In the genomic region with DNA sequence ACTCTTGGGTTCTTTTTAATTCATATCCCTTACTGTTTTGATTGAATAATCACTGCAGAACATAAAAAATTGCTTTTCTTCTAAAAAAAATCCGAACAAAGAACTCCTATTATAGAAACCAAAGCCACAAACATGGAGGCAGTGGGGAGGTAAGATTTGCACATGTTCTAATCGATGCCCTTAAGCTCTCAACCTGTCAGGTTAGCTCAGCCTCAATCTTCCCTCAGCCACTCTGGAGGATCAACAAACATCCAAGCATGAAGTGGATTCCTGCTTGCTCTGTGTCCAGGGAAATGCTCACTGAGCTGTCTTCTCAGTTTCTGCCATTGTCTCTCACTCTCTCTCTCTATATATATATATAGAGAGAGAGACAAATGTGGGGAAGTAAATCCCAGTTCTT, we compare ENCODE assay signal across 25 mouse cellular contexts.
"Had no signal": no experiment of that assay in that cellular context is flagged by ENCODE, and none has a peak within 500 bp of the region (broad histone marks: within the 10 kb centered on the region; RNA-seq: fewer than 3 reads in every experiment).

No protein-coding gene starts in this region.

- H3K4me1 ChIP-seq: heart, embryonic 10.5 days; heart, embryonic 12.5 days; hindbrain, embryonic 13.5 days; hindbrain, embryonic 15.5 days; kidney, embryonic 15.5 days; limb, embryonic 13.5 days; limb, embryonic 15.5 days; liver, embryonic 12.5 days had no signal

- H3K4me2 ChIP-seq: heart, embryonic 12.5 days; hindbrain, embryonic 13.5 days; hindbrain, embryonic 15.5 days; kidney, embryonic 15.5 days; limb, embryonic 13.5 days; limb, embryonic 15.5 days; liver, embryonic 12.5 days had no signal

- ATAC-seq: hindbrain, postnatal 0 days; intestine, embryonic 16.5 days; liver, embryonic 12.5 days had no signal

- H3K9ac ChIP-seq: heart, embryonic 12.5 days; hindbrain, embryonic 13.5 days; hindbrain, embryonic 15.5 days; kidney, embryonic 15.5 days; limb, embryonic 13.5 days; limb, embryonic 15.5 days; liver, embryonic 12.5 days had no signal

- H3K36me3 ChIP-seq: heart, embryonic 10.5 days; heart, embryonic 12.5 days; hindbrain, embryonic 13.5 days; hindbrain, embryonic 15.5 days; kidney, embryonic 15.5 days; limb, embryonic 13.5 days; limb, embryonic 15.5 days; liver, embryonic 12.5 days had no signal

- DNase-seq: gastrocnemius, adult 2 months; gastrocnemius, postnatal 10 days; gastrocnemius, postnatal 25 days; heart, adult 18-20 months; heart, postnatal 10 days; heart, postnatal 36 days; kidney, adult 11 months; kidney, adult 2 months; kidney, adult 9 months; kidney, postnatal 14 days; kidney, postnatal 36 days; layer of hippocampus, adult 9-11 months; layer of hippocampus, postnatal 36 days; left cerebral cortex, postnatal 4 days had no signal

- H3K9me3 ChIP-seq: heart, embryonic 10.5 days; heart, embryonic 12.5 days; hindbrain, embryonic 13.5 days; hindbrain, embryonic 15.5 days; kidney, embryonic 15.5 days; limb, embryonic 13.5 days; limb, embryonic 15.5 days; liver, embryonic 12.5 days had no signal

- H3K27me3 ChIP-seq: heart, embryonic 12.5 days; hindbrain, embryonic 13.5 days; hindbrain, embryonic 15.5 days; kidney, embryonic 15.5 days; limb, embryonic 13.5 days; limb, embryonic 15.5 days; liver, embryonic 12.5 days had no signal

- H3K27ac ChIP-seq: gastrocnemius, adult 2 months; heart, embryonic 10.5 days; hindbrain, embryonic 13.5 days; hindbrain, embryonic 15.5 days; hindbrain, postnatal 0 days; kidney, embryonic 15.5 days; kidney, postnatal 0 days; limb, embryonic 13.5 days; limb, embryonic 15.5 days; liver, embryonic 12.5 days had no signal

- H3K4me3 ChIP-seq: gastrocnemius, adult 2 months; heart, embryonic 10.5 days; heart, embryonic 12.5 days; hindbrain, embryonic 13.5 days; hindbrain, embryonic 15.5 days; kidney, embryonic 15.5 days; limb, embryonic 13.5 days; limb, embryonic 15.5 days; liver, embryonic 12.5 days had no signal
